Mouse (Mus musculus) lung, postnatal 10 days (tissue): ENCODE data around the gene Gm28047.
A peak's percentile ranks its signal among the peaks of the same experiment; 100 is the strongest.

Source experiments
- DNase-seq: peaks from one replicate; pipeline ENCODE4 v3.0.0; 2021

The Gm28047 gene

GRCm38 (mm10) chr15:102546677-102547427 lies 78.0 kb downstream of the Gm28047 start:
- peak; percentile 74 for DNase-seq

GRCm38 (mm10) chr15:102546246-102546645 lies 78.6 kb downstream of the Gm28047 start:
- no peak for DNase-seq

- no peak for DNase-seq
Observed at GRCm38 (mm10) chr15:102544801-102545200, 80.1 kb downstream of the Gm28047 start.

- DNase-seq = no peak
Observed at GRCm38 (mm10) chr15:102533926-102534325, 90.9 kb downstream of the Gm28047 start.

GRCm38 (mm10) chr15:102532106-102532900 lies 92.6 kb downstream of the Gm28047 start:
- DNase-seq = no peak

GRCm38 (mm10) chr15:102531586-102531985 lies 93.3 kb downstream of the Gm28047 start:
- no peak for DNase-seq

GRCm38 (mm10) chr15:102530566-102530965 lies 94.3 kb downstream of the Gm28047 start:
- no peak for DNase-seq

GRCm38 (mm10) chr15:102528396-102528795 lies 96.5 kb downstream of the Gm28047 start:
- no peak for DNase-seq

GRCm38 (mm10) chr15:102527936-102528335 lies 96.9 kb downstream of the Gm28047 start:
- DNase-seq = no peak

- DNase-seq = no peak
Observed at GRCm38 (mm10) chr15:102526111-102527002, 98.5 kb downstream of the Gm28047 start.

- DNase-seq = peak; percentile 82
Observed at GRCm38 (mm10) chr15:102524892-102525485, 99.9 kb downstream of the Gm28047 start, which contains the start of gene Npff. TSS of gene Npff (minus strand) at chr15:102524942.

GRCm38 (mm10) chr15:102521480-102521879 lies 103.4 kb downstream of the Gm28047 start:
- DNase-seq = no peak

GRCm38 (mm10) chr15:102520416-102520815 lies 104.5 kb downstream of the Gm28047 start:
- no peak for DNase-seq

- no peak for DNase-seq
Observed at GRCm38 (mm10) chr15:102519211-102520141, 105.4 kb downstream of the Gm28047 start.

- DNase-seq = no peak
Observed at GRCm38 (mm10) chr15:102518859-102519201, 106.0 kb downstream of the Gm28047 start.

GRCm38 (mm10) chr15:102517976-102518858 lies 106.7 kb downstream of the Gm28047 start, which contains the start of gene Tarbp2:
TSS of gene Tarbp2 (plus strand) at chr15:102518192.
- DNase-seq = peak; percentile 100

GRCm38 (mm10) chr15:102517631-102517975 lies 107.3 kb downstream of the Gm28047 start:
- no peak for DNase-seq

- DNase-seq = peak; percentile 78
Observed at GRCm38 (mm10) chr15:102516728-102517404, 108.0 kb downstream of the Gm28047 start, which contains the start of gene Map3k12. TSS of gene Map3k12 (minus strand) at chr15:102517064.

- peak; percentile 28 for DNase-seq
Observed at GRCm38 (mm10) chr15:102516293-102516692, 108.6 kb downstream of the Gm28047 start.

GRCm38 (mm10) chr15:102515791-102516190 lies 109.1 kb downstream of the Gm28047 start:
- DNase-seq = no peak
